Mouse (Mus musculus): ENCODE results near the gene Sdk1. TPM values are rescaled to one million over a fixed set of nuclear protein-coding genes. Genes with fewer than 3 reads are reported as not detected.
"Not testable (repeated sequence)": the region's sequence is repeated elsewhere in the genome, so short reads cannot be mapped to it uniquely, and the experiment has no call there.

Gene Sdk1
- polyA plus RNA-seq, 1 experiment from 2014 or later: 0.73 TPM

DNA sequence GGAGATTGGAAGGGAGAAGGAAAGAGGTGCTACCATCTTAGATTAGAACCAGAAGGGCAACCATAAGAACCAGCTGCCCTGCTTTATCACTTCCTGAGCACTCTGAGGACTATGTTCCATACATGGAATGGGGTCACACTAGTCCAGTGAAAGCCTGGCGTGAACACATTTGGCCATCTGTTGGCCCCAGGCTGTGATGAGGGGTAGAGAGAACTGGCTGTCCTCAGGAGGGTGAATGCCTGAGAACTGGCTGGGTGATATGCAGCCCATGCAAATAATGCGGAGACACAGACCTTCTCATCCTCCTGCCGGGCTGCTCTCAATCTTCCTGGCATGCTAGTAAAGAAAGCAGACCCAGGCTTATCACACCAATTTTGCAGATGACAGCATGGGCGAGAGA lies 384.1 kb downstream of the Sdk1 start:
- no peak overlapping the region for H3K4me3 ChIP-seq
- DNase-seq (ENCODE audit: low spot score): no peak
- H3K9me3 ChIP-seq (replicated peaks): no peaks in the 10 kb centered on the region
- no peaks in the 10 kb centered on the region for H3K36me3 ChIP-seq
- H3K27me3 ChIP-seq (ENCODE audit: low read depth, poor library complexity, severe bottlenecking): no peaks in the 10 kb centered on the region
- 88% methylated on average over 4 of the region's 4 CpGs for WGBS
- no peaks in the 10 kb centered on the region for H3K4me1 ChIP-seq
- no peak overlapping the region for H3K27ac ChIP-seq (replicated peaks)

DNA sequence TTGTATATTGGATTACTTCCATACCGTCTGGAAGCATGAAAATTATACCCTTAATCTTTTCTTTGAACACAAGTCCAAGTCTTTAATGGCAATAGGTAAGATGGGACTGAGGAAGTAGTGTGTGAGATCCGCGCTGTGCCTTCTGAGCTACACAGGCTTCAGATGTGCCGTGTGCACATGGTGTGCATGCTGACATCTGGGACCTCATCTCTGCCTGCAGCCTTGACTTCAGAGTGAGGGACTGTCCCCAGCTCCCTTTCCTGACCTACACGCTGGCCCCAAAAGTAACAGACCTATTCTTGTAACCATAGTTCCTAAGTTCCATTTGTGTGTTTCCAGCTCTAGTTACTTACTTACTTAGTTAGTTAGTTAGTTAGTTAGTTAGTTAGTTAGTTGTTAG lies 390.4 kb downstream of the Sdk1 start:
- Histone ChIP-seq H3K27ac (replicated peaks) (no peak overlapping the region), H3K27me3 (ENCODE audit: low read depth, poor library complexity, severe bottlenecking) (no peaks in the 10 kb centered on the region), H3K9me3 (replicated peaks) (no peaks in the 10 kb centered on the region), H3K4me3 (no peak overlapping the region), H3K4me1 (no peaks in the 10 kb centered on the region), H3K36me3 (no peaks in the 10 kb centered on the region)
- no peak for DNase-seq (ENCODE audit: low spot score)
- WGBS: 93% methylated on average over 5 of the region's 5 CpGs

DNA sequence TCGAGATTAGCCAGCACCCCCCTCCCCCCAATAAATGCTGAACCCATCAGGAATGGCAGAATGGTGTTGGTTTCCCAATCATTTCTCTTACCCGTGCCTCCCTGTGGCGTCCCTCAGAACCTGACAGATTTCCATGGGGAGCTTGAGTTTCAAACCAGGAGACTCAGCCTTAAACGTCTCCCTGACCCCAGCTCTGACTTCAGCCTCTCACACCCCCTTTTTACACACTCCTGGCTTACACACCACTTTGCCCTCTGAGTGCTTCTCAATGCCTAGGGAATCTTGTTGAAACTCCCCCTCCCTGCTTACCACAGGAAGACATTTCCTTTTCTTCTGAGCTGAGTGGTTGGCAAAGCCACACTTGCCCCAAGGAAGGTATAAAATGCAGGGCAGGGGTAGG lies 392.0 kb downstream of the Sdk1 start:
- no peaks in the 10 kb centered on the region for H3K4me1 ChIP-seq
- DNase-seq (ENCODE audit: low spot score): no peak
- 68% methylated on average over 4 of the region's 4 CpGs for WGBS
- no peaks in the 10 kb centered on the region for H3K9me3 ChIP-seq (replicated peaks)
- H3K27me3 ChIP-seq (ENCODE audit: low read depth, poor library complexity, severe bottlenecking): no peaks in the 10 kb centered on the region
- no peak overlapping the region for H3K4me3 ChIP-seq
- H3K27ac ChIP-seq (replicated peaks): no peak overlapping the region
- no peaks in the 10 kb centered on the region for H3K36me3 ChIP-seq

DNA sequence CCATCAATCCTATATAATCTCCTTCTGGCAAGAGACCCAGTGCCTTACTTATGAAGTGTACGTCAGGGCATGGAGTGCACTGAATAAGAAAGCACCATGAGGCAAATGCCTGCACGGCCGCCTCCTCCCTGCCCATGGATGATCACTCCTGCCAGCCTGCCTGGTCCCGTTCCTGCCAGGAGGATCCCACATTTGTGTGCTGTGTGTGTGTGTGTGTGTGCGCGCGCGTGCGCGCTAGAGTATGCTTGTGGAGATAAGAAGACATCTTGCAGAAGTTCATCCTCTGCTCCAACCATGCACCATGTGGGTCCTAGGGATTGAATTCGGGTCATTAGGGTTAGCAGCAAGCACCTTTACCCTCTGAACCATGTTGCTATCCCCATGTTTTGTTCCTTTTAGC lies 395.1 kb downstream of the Sdk1 start:
- Histone ChIP-seq H3K4me3 (no peak overlapping the region), H3K27me3 (ENCODE audit: low read depth, poor library complexity, severe bottlenecking) (no peaks in the 10 kb centered on the region), H3K9me3 (replicated peaks) (no peaks in the 10 kb centered on the region), H3K4me1 (no peaks in the 10 kb centered on the region), H3K27ac (replicated peaks) (no peak overlapping the region), H3K36me3 (no peaks in the 10 kb centered on the region)
- 91% methylated on average over 11 of the region's 11 CpGs for WGBS
- DNase-seq (ENCODE audit: low spot score): no peak

DNA sequence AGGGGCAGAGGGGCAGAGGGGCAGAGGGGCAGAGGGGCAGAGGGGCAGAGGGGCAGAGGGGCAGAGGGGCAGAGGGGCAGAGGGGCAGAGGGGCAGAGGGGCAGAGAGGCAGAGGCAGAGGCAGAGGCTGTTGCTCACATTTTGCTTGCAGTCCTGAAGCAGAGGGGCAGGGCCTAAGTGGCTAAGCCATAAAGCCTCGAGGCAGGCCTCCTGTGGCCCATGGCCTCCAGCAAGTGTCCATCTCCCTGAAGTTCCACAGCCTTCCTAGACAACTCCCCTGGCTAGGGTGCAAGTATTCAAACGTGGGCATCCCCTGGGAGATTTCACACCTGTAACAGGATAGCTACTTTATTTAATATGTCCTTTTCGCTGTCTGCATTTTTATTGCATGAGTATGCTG lies 395.8 kb downstream of the Sdk1 start:
- not testable (repeated sequence) for H3K27me3 ChIP-seq (ENCODE audit: low read depth, poor library complexity, severe bottlenecking); H3K9me3 ChIP-seq (replicated peaks); H3K4me3 ChIP-seq; DNase-seq (ENCODE audit: low spot score); H3K36me3 ChIP-seq; H3K4me1 ChIP-seq; H3K27ac ChIP-seq (replicated peaks)
- WGBS: 74% methylated on average over 3 of the region's 3 CpGs

DNA sequence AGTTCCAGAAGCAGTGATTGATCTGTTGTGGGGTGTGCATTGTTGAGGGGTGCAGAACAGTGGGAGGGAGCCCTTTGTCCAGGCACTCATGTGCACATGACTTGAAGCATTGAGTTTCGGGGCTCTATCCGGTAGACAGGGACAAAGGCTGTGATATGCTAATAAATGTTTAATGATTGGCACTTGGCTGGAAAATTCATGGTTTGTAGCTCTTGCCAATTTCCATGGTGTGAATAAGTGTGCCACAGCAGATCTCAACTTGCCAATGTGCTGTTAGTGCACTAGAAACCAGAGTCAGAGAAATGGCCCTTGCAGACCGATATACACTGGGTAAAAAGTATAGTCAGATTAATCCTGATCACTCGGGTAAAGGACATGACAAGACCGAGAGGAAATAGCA lies 404.4 kb downstream of the Sdk1 start:
- Histone ChIP-seq H3K27ac (replicated peaks) (no peak overlapping the region), H3K4me3 (no peak overlapping the region), H3K9me3 (replicated peaks) (no peaks in the 10 kb centered on the region), H3K27me3 (ENCODE audit: low read depth, poor library complexity, severe bottlenecking) (no peaks in the 10 kb centered on the region), H3K4me1 (no peaks in the 10 kb centered on the region), H3K36me3 (no peaks in the 10 kb centered on the region)
- no peak for DNase-seq (ENCODE audit: low spot score)
- WGBS: 88% methylated on average over 5 of the region's 5 CpGs

DNA sequence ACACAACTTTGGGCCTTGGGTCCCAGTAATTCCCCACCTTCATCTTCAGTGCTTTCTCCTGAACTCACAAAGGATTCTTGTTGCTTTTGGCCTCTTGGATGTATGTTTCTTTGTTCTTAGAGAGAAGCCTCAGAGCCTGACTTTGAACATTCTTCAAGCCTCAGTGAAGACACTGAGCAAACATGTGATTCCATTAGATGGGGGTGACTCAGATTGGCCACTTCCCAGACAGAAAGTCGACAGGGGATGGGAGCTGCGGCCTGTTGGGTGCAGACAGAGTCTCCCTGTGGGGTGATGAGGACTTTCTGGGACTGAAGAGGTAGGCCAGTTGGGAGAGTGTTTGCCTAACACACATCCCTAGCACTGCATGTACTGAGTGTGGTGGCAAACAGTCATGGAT lies 405.3 kb downstream of the Sdk1 start:
- Histone ChIP-seq H3K27me3 (ENCODE audit: low read depth, poor library complexity, severe bottlenecking) (no peaks in the 10 kb centered on the region), H3K4me3 (no peak overlapping the region), H3K9me3 (replicated peaks) (no peaks in the 10 kb centered on the region), H3K36me3 (no peaks in the 10 kb centered on the region), H3K27ac (replicated peaks) (no peak overlapping the region), H3K4me1 (no peaks in the 10 kb centered on the region)
- DNase-seq (ENCODE audit: low spot score): no peak
- WGBS: 79% methylated on average over 2 of the region's 2 CpGs

DNA sequence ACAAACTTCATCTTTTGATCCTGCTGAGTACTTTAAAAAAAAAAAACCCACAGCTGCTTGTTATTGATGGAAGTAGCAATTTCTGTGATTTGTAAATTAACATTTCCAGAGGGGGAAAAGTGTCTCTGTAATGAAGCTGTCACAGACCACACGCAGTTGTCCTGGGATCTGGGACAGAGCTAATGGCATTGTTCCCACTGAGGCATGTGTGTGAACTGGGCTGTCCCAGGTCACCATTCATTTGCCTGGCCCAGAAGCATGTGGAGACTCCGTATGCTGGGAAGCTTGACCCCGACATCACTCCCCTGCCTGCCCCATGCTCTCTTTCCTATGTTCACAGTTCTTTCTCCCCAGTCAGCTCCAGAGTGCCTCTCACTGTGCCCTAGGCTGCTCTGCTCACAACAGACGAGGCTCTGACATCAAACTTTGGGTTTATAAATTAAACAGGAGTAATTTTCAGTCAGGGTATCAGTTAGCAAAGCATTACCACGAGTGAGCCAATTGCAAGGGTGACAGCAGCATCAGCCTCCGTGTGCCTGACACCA lies 408.6 kb downstream of the Sdk1 start:
- H3K9me3 ChIP-seq (replicated peaks): no peaks in the 10 kb centered on the region
- no peak for DNase-seq (ENCODE audit: low spot score)
- H3K36me3 ChIP-seq: no peaks in the 10 kb centered on the region
- no peaks in the 10 kb centered on the region for H3K27me3 ChIP-seq (ENCODE audit: low read depth, poor library complexity, severe bottlenecking)
- no peak overlapping the region for H3K27ac ChIP-seq (replicated peaks)
- H3K4me1 ChIP-seq: no peaks in the 10 kb centered on the region
- H3K4me3 ChIP-seq: no peak overlapping the region
- WGBS: 76% methylated on average over 6 of the region's 6 CpGs

DNA sequence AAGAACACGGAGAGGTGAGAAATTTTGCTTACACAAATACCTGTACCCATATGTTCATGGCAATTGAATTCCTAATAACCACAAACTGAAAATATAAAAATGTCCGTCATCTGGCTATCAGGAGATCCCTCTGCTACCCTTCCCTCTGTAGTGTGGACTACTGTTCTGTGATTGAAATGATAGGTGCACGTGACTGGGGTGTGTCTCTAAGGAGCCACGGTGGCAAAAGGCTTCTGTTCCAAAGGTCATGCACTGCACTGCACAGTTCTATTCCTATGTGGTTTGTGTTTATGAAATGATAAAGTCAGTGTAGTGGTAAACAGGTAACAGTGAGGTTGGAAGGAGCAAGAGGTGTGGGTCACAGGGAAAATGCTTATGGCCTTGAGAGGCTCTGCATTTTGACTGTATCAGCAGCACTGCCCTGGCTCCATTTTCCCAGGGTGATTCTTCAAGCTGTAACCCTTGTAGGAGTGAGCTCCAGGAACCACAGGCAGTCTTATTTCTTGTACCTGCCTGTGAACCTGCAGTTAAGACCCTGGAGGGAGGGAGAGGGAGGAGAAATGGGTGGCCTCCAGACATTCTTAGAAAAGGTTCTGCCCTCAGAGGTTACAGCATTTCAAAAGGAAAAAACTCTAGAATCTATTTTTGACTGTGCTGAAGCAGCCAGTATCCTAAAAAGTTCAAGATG lies 410.5 kb downstream of the Sdk1 start:
- Histone ChIP-seq H3K4me1 (no peaks in the 10 kb centered on the region), H3K9me3 (replicated peaks) (no peaks in the 10 kb centered on the region), H3K36me3 (no peaks in the 10 kb centered on the region), H3K27me3 (ENCODE audit: low read depth, poor library complexity, severe bottlenecking) (no peaks in the 10 kb centered on the region), H3K27ac (replicated peaks) (no peak overlapping the region), H3K4me3 (no peak overlapping the region)
- DNase-seq (ENCODE audit: low spot score): no peak
- WGBS: 92% methylated on average over 4 of the region's 4 CpGs

DNA sequence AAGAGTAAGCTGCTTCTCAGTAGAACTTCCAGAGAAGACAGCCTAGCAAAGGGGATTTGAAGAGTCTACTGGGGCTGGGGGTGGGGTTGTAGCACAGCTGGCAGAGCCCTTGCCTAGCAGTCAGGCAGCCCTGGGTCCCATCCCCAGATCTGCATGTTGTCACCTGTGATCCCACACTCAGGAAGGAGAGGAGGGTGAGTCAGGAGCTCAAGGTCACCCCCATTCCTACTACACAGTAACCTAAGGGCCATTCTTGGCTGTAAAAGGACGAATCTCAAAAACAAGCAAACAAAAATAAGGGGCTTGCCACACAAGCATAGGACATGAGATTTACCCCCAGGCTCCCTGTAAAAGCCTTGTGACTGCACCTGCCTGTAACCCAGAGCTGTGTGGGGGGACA lies 435.1 kb downstream of the Sdk1 start:
- Histone ChIP-seq H3K36me3 (no peaks in the 10 kb centered on the region), H3K27me3 (ENCODE audit: low read depth, poor library complexity, severe bottlenecking) (no peaks in the 10 kb centered on the region), H3K4me3 (no peak overlapping the region), H3K4me1 (no peaks in the 10 kb centered on the region), H3K27ac (replicated peaks) (no peak overlapping the region), H3K9me3 (replicated peaks) (no peaks in the 10 kb centered on the region)
- no peak for DNase-seq (ENCODE audit: low spot score)
- WGBS: 79% methylated on average over 1 of the region's 1 CpGs

DNA sequence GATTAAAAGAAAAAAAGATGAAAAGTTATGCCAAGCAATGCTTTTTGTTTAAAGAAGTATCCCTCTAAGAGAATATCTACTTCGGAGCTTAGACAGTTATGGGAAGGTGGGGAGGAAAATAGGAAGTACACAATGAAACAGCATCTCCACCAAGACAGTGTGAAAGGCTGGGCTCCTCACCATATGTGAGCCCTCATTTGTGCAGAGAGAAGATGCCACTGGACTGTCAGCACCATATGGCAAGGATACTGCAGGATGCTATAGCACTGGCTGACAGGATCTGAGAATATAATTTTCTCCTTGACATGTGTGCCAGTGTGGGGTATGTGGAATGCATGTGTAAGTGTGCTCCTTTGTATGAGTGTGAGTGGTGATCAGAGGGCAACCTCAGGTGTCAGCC lies 435.7 kb downstream of the Sdk1 start:
- Histone ChIP-seq H3K27ac (replicated peaks) (no peak overlapping the region), H3K9me3 (replicated peaks) (no peaks in the 10 kb centered on the region), H3K4me3 (no peak overlapping the region), H3K4me1 (no peaks in the 10 kb centered on the region), H3K36me3 (no peaks in the 10 kb centered on the region), H3K27me3 (ENCODE audit: low read depth, poor library complexity, severe bottlenecking) (no peaks in the 10 kb centered on the region)
- DNase-seq (ENCODE audit: low spot score): no peak
- 98% methylated on average over 1 of the region's 1 CpGs for WGBS

DNA sequence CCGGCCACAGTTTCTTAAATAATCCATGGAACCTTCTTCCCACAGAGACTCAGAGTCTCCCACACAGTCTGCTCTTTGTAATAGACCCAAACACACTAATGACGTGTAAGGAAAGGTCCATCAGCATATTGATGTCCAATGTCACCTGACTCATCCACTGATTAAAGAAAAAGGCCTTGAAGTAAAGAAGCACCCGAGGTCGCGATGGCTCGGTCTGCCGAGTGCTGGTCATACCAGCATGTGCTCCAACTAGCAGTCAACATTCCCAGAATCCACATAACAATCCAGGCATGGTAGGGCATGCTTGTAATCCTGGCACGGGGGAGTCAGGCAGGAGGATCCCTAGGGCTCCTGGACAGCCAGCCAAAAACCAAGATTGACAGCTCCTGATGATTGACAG lies 436.6 kb downstream of the Sdk1 start:
- DNase-seq (ENCODE audit: low spot score): no peak
- Histone ChIP-seq H3K36me3 (no peaks in the 10 kb centered on the region), H3K4me3 (no peak overlapping the region), H3K9me3 (replicated peaks) (no peaks in the 10 kb centered on the region), H3K4me1 (no peaks in the 10 kb centered on the region), H3K27ac (replicated peaks) (no peak overlapping the region), H3K27me3 (ENCODE audit: low read depth, poor library complexity, severe bottlenecking) (no peaks in the 10 kb centered on the region)
- 89% methylated on average over 8 of the region's 8 CpGs for WGBS

DNA sequence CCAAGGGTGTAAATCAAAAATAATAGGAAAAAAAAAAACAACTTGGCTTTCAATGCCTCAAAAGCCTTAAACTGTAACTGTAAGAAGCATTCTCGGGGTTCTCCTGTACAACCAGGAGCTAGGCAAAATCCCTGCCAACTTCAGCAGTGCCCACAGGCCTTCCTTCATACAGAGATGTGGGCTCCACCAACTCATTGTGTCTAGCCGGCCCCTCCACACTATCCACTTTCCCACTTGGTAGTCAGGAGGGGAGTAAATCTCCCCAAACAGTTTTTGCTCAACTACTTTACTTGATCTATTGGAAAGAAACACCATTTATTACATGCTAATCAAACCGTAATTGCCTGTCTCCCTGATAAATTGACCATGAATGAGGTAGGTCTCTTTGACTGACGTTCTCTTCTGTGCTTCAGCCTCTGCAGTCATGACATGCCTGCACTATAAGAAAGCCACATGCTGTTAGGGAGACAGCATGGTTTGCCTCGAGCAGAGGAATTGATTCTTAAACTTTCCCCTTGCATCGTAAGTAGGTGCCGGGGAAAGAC lies 445.7 kb downstream of the Sdk1 start:
- Histone ChIP-seq H3K4me3 (no peak overlapping the region), H3K4me1 (peaks cover 15% of the 10 kb centered on the region), H3K27ac (replicated peaks) (no peak overlapping the region), H3K9me3 (replicated peaks) (no peaks in the 10 kb centered on the region), H3K36me3 (no peaks in the 10 kb centered on the region), H3K27me3 (ENCODE audit: low read depth, poor library complexity, severe bottlenecking) (no peaks in the 10 kb centered on the region)
- no peak for DNase-seq (ENCODE audit: low spot score)
- 76% methylated on average over 7 of the region's 7 CpGs for WGBS
